Mouse (Mus musculus): Measurements from ENCODE around the gene Dchs2.
A peak's percentile ranks its signal among the peaks of the same experiment; 100 is the strongest.
"Not testable (repeated sequence)": the region's sequence is repeated elsewhere in the genome, so short reads cannot be mapped to it uniquely, and the experiment has no call there.

The Dchs2 gene

GRCm38 (mm10) chr3:83127726-83128448 is at the start of gene Dchs2:
Dchs2 (plus strand) TSS chr3:83127948.
- no peak for DNase-seq (ENCODE audit: low spot score)

- peak; percentile 36 for DNase-seq (ENCODE audit: low spot score)
Observed at GRCm38 (mm10) chr3:83080567-83081055, 47.1 kb upstream of the Dchs2 start.

GRCm38 (mm10) chr3:83097586-83097985 is 30.2 kb upstream of the Dchs2 start:
- no peak for DNase-seq (ENCODE audit: low spot score)

GRCm38 (mm10) chr3:83098546-83099034 is 29.2 kb upstream of the Dchs2 start:
- no peak for DNase-seq (ENCODE audit: low spot score)

- DNase-seq (ENCODE audit: low spot score) = no peak
Observed at GRCm38 (mm10) chr3:83099139-83099538, 28.6 kb upstream of the Dchs2 start.

GRCm38 (mm10) chr3:83099651-83100050 is 28.1 kb upstream of the Dchs2 start:
- no peak for DNase-seq (ENCODE audit: low spot score)

GRCm38 (mm10) chr3:83102286-83102685 is 25.5 kb upstream of the Dchs2 start:
- DNase-seq (ENCODE audit: low spot score) = no peak

- no peak for DNase-seq (ENCODE audit: low spot score)
Observed at GRCm38 (mm10) chr3:83110163-83110562, 17.6 kb upstream of the Dchs2 start.

GRCm38 (mm10) chr3:83111485-83112261 is 16.1 kb upstream of the Dchs2 start:
- no peak for DNase-seq (ENCODE audit: low spot score)

GRCm38 (mm10) chr3:83112869-83113268 is 14.9 kb upstream of the Dchs2 start:
- no peak for DNase-seq (ENCODE audit: low spot score)

GRCm38 (mm10) chr3:83114946-83115345 is 12.8 kb upstream of the Dchs2 start:
- no peak for DNase-seq (ENCODE audit: low spot score)

GRCm38 (mm10) chr3:83117592-83117991 is 10.2 kb upstream of the Dchs2 start:
- DNase-seq (ENCODE audit: low spot score) = no peak

GRCm38 (mm10) chr3:83123945-83124344 is 3.8 kb upstream of the Dchs2 start:
- DNase-seq (ENCODE audit: low spot score) = not testable (repeated sequence)

- no peak for DNase-seq (ENCODE audit: low spot score)
Observed at GRCm38 (mm10) chr3:83127088-83127725, 541 bp upstream of the Dchs2 start.

- DNase-seq (ENCODE audit: low spot score) = no peak
Observed at GRCm38 (mm10) chr3:83128449-83128922, 738 bp downstream of the Dchs2 start.

- DNase-seq (ENCODE audit: low spot score) = no peak
Observed at GRCm38 (mm10) chr3:83129151-83129550, 1.4 kb downstream of the Dchs2 start.

- no peak for DNase-seq (ENCODE audit: low spot score)
Observed at GRCm38 (mm10) chr3:83136413-83136812, 8.7 kb downstream of the Dchs2 start.

GRCm38 (mm10) chr3:83138820-83139219 is 11.1 kb downstream of the Dchs2 start:
- no peak for DNase-seq (ENCODE audit: low spot score)

GRCm38 (mm10) chr3:83145610-83146009 is 17.9 kb downstream of the Dchs2 start:
- no peak for DNase-seq (ENCODE audit: low spot score)

- DNase-seq (ENCODE audit: low spot score) = no peak
Observed at GRCm38 (mm10) chr3:83147273-83148054, 19.7 kb downstream of the Dchs2 start.

- DNase-seq (ENCODE audit: low spot score) = no peak
Observed at GRCm38 (mm10) chr3:83148055-83148447, 20.3 kb downstream of the Dchs2 start.

GRCm38 (mm10) chr3:83148508-83148907 is 20.8 kb downstream of the Dchs2 start:
- no peak for DNase-seq (ENCODE audit: low spot score)

All from c-Kit-positive CD71-positive TER-119-positive erythroid progenitor cells, embryonic 14.5 days (primary cell).